Mouse (Mus musculus) kidney, postnatal 10 days (tissue): ENCODE measurements around the gene Fndc3c1.
A peak's percentile ranks its signal among the peaks of the same experiment; 100 is the strongest.
"Not testable (repeated sequence)": the region's sequence is repeated elsewhere in the genome, so short reads cannot be mapped to it uniquely, and the experiment has no call there.

ENCODE experiments used
- DNase-seq: peaks from one replicate; pipeline ENCODE4 v3.0.0; 2021; ENCODE audit warnings: mixed read lengths

Gene Fndc3c1

DNA sequence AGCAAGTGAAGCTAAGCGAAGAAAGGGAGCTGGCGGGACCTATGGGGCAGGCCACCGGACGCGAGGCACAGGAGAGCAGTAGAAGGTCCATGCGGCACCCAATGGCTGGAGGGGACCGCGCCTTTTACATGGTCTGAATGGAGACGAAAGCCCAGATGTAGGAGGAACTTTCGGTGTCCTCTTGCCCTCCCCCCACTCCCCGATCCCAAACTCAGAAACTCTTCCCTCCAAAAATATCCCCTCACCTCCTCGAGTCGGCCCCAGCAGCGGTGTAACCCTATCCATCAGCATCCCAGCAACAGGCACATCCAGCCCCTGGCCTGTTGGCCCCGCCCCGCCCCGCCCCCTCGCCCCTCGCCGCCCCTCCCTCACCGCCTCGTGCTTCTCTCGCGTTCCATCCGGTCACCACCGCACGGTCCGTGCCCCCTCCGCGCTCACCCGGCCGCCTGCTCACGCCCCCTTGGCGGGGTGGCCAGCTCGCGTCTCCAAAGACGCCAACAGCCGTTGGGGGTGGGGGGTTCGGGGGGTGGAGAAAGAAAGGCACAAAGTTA lies at the start of gene Fndc3c1:
Gene Fndc3c1 (minus strand): TSS at position 301 of the 551 bp plus-strand sequence.
- peak; percentile 45 for DNase-seq

DNA sequence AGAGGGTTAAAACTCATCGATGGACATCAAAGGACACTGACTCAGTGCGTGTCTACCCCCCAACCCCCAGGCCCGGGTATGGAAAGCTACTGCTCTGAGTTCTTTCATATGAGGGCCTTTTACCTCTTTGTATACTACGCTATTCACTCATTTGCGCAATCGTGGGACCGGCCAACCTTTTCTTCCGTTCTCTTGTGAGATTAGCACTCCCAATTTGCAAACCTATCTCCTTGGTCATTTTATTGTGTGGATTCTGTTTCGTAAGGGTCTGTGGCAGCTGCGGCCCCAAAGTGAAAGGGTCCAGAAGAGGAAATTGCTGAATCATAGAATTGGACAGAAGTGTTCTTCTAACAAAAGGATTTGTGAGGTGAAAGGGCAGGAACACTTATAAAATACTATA lies 1.2 kb upstream of the Fndc3c1 start:
- DNase-seq = no peak

DNA sequence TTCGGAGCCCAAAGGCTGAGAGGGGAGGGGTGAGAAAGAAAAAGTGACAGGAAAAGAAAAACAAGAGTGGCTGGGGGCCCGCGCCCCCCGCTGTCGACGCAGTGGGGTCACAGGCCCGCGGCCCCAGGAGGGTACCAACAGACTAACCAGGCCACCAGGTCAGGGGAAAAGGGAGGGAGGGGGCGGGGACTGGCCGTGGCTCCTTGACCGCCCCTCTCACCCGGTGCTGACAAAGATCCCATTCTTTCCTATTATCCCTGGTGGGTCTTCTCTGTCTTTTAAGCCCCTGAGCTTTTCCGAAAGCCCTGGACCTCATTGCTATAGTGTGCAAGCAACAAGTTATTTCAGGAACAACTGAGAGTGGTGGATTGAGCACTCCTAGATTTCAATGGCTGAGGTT lies 470 bp upstream of the Fndc3c1 start:
- no peak for DNase-seq

DNA sequence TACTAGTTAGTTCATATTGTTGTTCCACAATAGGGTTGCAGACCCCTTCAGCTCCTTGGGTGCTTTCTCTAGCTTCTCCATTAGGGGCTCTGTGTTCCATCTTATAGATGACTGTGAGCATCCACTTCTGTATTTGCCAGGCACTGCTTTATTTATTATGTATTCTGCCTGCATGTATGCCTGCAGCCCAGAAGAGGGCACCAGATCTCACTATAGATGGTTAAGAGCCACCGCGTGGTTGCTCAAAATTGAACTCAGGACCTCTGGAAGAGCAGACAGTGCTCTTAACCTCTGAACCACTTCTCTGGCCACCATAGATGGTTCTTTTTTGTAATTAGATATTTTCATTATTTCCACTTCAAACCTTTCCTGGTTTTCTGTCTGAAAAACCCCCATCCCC lies 5.3 kb downstream of the Fndc3c1 start:
- DNase-seq = not testable (repeated sequence)

DNA sequence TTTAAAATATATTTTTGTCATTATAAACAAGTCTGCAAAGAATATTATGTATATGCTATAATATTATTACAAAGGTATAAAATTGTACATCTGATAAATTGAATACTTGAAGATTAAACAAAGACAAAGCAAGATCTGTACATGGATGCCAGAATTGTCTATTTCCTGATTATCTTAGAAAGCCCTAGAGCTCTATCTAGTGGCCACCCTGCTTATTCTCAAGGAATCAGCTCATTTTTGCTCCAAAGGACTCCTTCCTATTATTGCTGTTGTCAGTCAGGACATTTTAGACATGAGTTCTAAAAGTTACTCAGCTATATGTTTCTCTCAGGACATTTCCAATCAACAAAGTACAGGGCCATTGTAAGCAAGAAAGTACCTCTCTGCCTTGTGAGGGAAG lies 99.9 kb downstream of the Fndc3c1 start:
- DNase-seq = no peak

DNA sequence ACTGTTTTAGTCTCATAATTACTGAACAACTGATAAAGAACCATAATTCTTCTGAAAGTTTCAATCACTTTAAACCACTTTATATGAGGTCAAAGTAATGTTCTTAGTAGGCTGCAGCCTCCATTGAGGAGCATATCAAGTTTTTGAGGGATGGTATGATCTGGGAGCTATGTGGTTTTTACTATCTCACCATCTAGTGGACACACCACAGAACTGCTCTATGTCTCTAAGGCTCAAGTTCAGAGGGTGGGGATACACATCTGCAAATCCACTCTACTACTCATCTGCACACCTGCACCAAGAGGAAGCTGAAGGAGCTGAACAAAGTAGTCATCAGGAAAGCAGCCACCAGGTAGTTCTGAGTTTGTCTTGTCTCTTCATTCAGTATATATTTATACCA lies 104.6 kb downstream of the Fndc3c1 start:
- no peak for DNase-seq
